Mouse (Mus musculus): ENCODE measurements around the gene Shc3. TPM values are rescaled to one million over a fixed set of nuclear protein-coding genes. Genes with fewer than 3 reads are reported as not detected.

The Shc3 gene
- polyA plus RNA-seq, 1 experiment from 2014 or later = not detected

- H3K27ac ChIP-seq (ENCODE audit: low read length) = no peak overlapping the region
- H3K27me3 ChIP-seq (ENCODE audit: control insufficient read depth, insufficient read depth, low read depth, low read length) = no peaks in the 10 kb centered on the region
- no peaks in the 10 kb centered on the region for H3K9me3 ChIP-seq (ENCODE audit: control insufficient read depth, low read length)
- H3K4me1 ChIP-seq (replicated peaks; ENCODE audit: control insufficient read depth, insufficient read depth, low read length) = no peaks in the 10 kb centered on the region
- no peak overlapping the region for H3K9ac ChIP-seq (ENCODE audit: low read length)
- H3K4me3 ChIP-seq (ENCODE audit: low read length) = no peak overlapping the region
- ATAC-seq (ENCODE audit: low read depth) = no peak
- no peaks in the 10 kb centered on the region for H3K36me3 ChIP-seq (ENCODE audit: control insufficient read depth, insufficient read depth, low read length)
- no peak overlapping the region for H3K4me2 ChIP-seq (ENCODE audit: low read depth, low read length)
- 80% methylated on average over 9 of the region's 9 CpGs for WGBS
These were observed 60.4 kb downstream of the Shc3 start for GRCm38 (mm10) chr13:51508836-51509235.

- Histone ChIP-seq H3K4me3 (ENCODE audit: low read length) (no peak overlapping the region), H3K36me3 (ENCODE audit: control insufficient read depth, insufficient read depth, low read length) (no peaks in the 10 kb centered on the region), H3K27ac (ENCODE audit: low read length) (no peak overlapping the region), H3K9me3 (ENCODE audit: control insufficient read depth, low read length) (no peaks in the 10 kb centered on the region), H3K4me2 (ENCODE audit: low read depth, low read length) (no peak overlapping the region), H3K9ac (ENCODE audit: low read length) (no peak overlapping the region), H3K4me1 (replicated peaks; ENCODE audit: control insufficient read depth, insufficient read depth, low read length) (no peaks in the 10 kb centered on the region), H3K27me3 (ENCODE audit: control insufficient read depth, insufficient read depth, low read depth, low read length) (no peaks in the 10 kb centered on the region)
- 68% methylated on average over 5 of the region's 5 CpGs for WGBS
- no peak for ATAC-seq (ENCODE audit: low read depth)
These were observed 63.5 kb downstream of the Shc3 start for GRCm38 (mm10) chr13:51505711-51506110.

GRCm38 (mm10) chr13:51499769-51500168 lies 69.5 kb downstream of the Shc3 start:
- H3K9me3 ChIP-seq (ENCODE audit: control insufficient read depth, low read length) = no peaks in the 10 kb centered on the region
- no peak overlapping the region for H3K9ac ChIP-seq (ENCODE audit: low read length)
- no peak overlapping the region for H3K4me3 ChIP-seq (ENCODE audit: low read length)
- 73% methylated on average over 1 of the region's 1 CpGs for WGBS
- no peaks in the 10 kb centered on the region for H3K36me3 ChIP-seq (ENCODE audit: control insufficient read depth, insufficient read depth, low read length)
- no peak overlapping the region for H3K4me2 ChIP-seq (ENCODE audit: low read depth, low read length)
- H3K4me1 ChIP-seq (replicated peaks; ENCODE audit: control insufficient read depth, insufficient read depth, low read length) = no peaks in the 10 kb centered on the region
- no peak overlapping the region for H3K27ac ChIP-seq (ENCODE audit: low read length)
- no peaks in the 10 kb centered on the region for H3K27me3 ChIP-seq (ENCODE audit: control insufficient read depth, insufficient read depth, low read depth, low read length)
- ATAC-seq (ENCODE audit: low read depth) = no peak

DNA sequence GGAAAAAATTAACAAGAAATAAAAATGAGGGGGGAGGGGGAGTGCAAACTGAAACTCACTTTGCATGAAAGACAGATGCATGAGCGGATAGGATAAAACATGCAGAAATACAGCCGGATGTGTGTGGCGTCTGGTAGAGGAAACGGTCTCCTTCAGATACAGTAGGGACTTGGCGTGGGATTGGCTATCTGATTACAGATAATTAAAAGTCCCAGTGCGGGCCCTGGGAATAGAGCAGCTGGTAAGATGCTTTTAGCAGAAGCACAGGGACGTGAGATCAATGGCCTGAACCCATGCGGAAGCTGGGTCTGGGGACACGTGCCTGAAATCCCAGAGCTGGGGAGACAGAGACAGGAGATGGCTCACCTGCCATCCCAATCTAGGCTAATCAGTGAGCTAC lies 75.5 kb downstream of the Shc3 start:
- ATAC-seq (ENCODE audit: low read depth) = no peak
- Histone ChIP-seq H3K27ac (ENCODE audit: low read length) (no peak overlapping the region), H3K4me3 (ENCODE audit: low read length) (no peak overlapping the region), H3K9me3 (ENCODE audit: control insufficient read depth, low read length) (no peaks in the 10 kb centered on the region), H3K27me3 (ENCODE audit: control insufficient read depth, insufficient read depth, low read depth, low read length) (no peaks in the 10 kb centered on the region), H3K4me1 (replicated peaks; ENCODE audit: control insufficient read depth, insufficient read depth, low read length) (no peaks in the 10 kb centered on the region), H3K4me2 (ENCODE audit: low read depth, low read length) (no peak overlapping the region), H3K36me3 (ENCODE audit: control insufficient read depth, insufficient read depth, low read length) (no peaks in the 10 kb centered on the region), H3K9ac (ENCODE audit: low read length) (no peak overlapping the region)
- WGBS = 75% methylated on average over 9 of the region's 9 CpGs

DNA sequence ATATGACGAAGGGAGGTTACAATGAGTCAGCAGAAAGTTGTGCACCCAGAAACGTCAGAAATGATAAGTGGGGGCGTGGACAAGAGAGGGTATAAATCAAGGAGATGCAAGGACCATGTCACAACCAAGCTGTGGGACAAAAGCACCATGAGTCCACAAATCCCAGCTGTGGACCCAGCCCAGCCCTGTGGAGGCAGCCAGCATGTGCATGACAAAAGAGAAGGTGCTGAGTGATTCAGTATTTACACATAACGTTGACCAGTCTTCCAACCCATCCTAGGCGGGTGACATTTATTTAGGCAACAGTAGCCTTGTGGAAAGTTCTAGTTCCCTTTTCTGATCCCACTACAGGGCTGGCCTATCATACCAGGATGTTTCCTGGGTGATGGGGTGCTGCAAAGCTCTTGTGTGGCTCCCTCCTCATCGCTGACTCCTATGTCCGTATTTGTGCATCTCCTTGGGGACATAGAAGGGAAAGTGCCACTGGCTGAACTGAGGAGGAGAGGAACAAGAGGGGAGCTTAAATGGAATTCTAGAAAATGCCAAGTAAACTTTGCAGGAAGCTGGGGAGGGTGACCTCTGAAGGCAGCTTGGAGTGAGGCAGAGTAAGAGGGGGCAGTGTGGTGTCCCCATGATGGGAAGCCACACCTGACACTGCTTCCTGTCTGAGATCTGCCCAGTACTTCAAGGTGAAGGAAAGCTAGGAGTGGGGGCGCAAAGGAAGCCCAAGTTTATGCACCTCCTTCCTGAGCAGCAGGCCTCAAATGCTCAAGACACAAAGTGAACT lies 77.4 kb downstream of the Shc3 start:
- WGBS = 53% methylated on average over 8 of the region's 8 CpGs
- ATAC-seq (ENCODE audit: low read depth) = no peak
- H3K27ac ChIP-seq (ENCODE audit: low read length) = no peak overlapping the region
- H3K4me1 ChIP-seq (replicated peaks; ENCODE audit: control insufficient read depth, insufficient read depth, low read length) = no peaks in the 10 kb centered on the region
- no peak overlapping the region for H3K9ac ChIP-seq (ENCODE audit: low read length)
- no peaks in the 10 kb centered on the region for H3K36me3 ChIP-seq (ENCODE audit: control insufficient read depth, insufficient read depth, low read length)
- no peak overlapping the region for H3K4me3 ChIP-seq (ENCODE audit: low read length)
- no peak overlapping the region for H3K4me2 ChIP-seq (ENCODE audit: low read depth, low read length)
- no peaks in the 10 kb centered on the region for H3K9me3 ChIP-seq (ENCODE audit: control insufficient read depth, low read length)
- H3K27me3 ChIP-seq (ENCODE audit: control insufficient read depth, insufficient read depth, low read depth, low read length) = no peaks in the 10 kb centered on the region

GRCm38 (mm10) chr13:51490195-51490594 lies 79.0 kb downstream of the Shc3 start:
- H3K9ac ChIP-seq (ENCODE audit: low read length) = no peak overlapping the region
- H3K4me1 ChIP-seq (replicated peaks; ENCODE audit: control insufficient read depth, insufficient read depth, low read length) = no peaks in the 10 kb centered on the region
- H3K9me3 ChIP-seq (ENCODE audit: control insufficient read depth, low read length) = no peaks in the 10 kb centered on the region
- no peak overlapping the region for H3K4me2 ChIP-seq (ENCODE audit: low read depth, low read length)
- no peak for ATAC-seq (ENCODE audit: low read depth)
- no peaks in the 10 kb centered on the region for H3K36me3 ChIP-seq (ENCODE audit: control insufficient read depth, insufficient read depth, low read length)
- H3K27me3 ChIP-seq (ENCODE audit: control insufficient read depth, insufficient read depth, low read depth, low read length) = no peaks in the 10 kb centered on the region
- H3K4me3 ChIP-seq (ENCODE audit: low read length) = no peak overlapping the region
- H3K27ac ChIP-seq (ENCODE audit: low read length) = no peak overlapping the region
- WGBS = 90% methylated on average over 6 of the region's 6 CpGs

GRCm38 (mm10) chr13:51488945-51489344 lies 80.3 kb downstream of the Shc3 start:
- no peaks in the 10 kb centered on the region for H3K27me3 ChIP-seq (ENCODE audit: control insufficient read depth, insufficient read depth, low read depth, low read length)
- no peaks in the 10 kb centered on the region for H3K36me3 ChIP-seq (ENCODE audit: control insufficient read depth, insufficient read depth, low read length)
- 59% methylated on average over 3 of the region's 3 CpGs for WGBS
- no peak overlapping the region for H3K4me2 ChIP-seq (ENCODE audit: low read depth, low read length)
- no peak for ATAC-seq (ENCODE audit: low read depth)
- no peaks in the 10 kb centered on the region for H3K9me3 ChIP-seq (ENCODE audit: control insufficient read depth, low read length)
- no peak overlapping the region for H3K27ac ChIP-seq (ENCODE audit: low read length)
- H3K4me3 ChIP-seq (ENCODE audit: low read length) = no peak overlapping the region
- H3K9ac ChIP-seq (ENCODE audit: low read length) = no peak overlapping the region
- H3K4me1 ChIP-seq (replicated peaks; ENCODE audit: control insufficient read depth, insufficient read depth, low read length) = no peaks in the 10 kb centered on the region

- H3K4me2 ChIP-seq (ENCODE audit: low read depth, low read length) = no peak overlapping the region
- WGBS = 76% methylated on average over 9 of the region's 9 CpGs
- no peaks in the 10 kb centered on the region for H3K4me1 ChIP-seq (replicated peaks; ENCODE audit: control insufficient read depth, insufficient read depth, low read length)
- no peak overlapping the region for H3K27ac ChIP-seq (ENCODE audit: low read length)
- no peak for ATAC-seq (ENCODE audit: low read depth)
- H3K27me3 ChIP-seq (ENCODE audit: control insufficient read depth, insufficient read depth, low read depth, low read length) = no peaks in the 10 kb centered on the region
- no peaks in the 10 kb centered on the region for H3K9me3 ChIP-seq (ENCODE audit: control insufficient read depth, low read length)
- H3K9ac ChIP-seq (ENCODE audit: low read length) = no peak overlapping the region
- H3K36me3 ChIP-seq (ENCODE audit: control insufficient read depth, insufficient read depth, low read length) = no peaks in the 10 kb centered on the region
- no peak overlapping the region for H3K4me3 ChIP-seq (ENCODE audit: low read length)
These were observed 83.9 kb downstream of the Shc3 start for GRCm38 (mm10) chr13:51485291-51485690.

DNA sequence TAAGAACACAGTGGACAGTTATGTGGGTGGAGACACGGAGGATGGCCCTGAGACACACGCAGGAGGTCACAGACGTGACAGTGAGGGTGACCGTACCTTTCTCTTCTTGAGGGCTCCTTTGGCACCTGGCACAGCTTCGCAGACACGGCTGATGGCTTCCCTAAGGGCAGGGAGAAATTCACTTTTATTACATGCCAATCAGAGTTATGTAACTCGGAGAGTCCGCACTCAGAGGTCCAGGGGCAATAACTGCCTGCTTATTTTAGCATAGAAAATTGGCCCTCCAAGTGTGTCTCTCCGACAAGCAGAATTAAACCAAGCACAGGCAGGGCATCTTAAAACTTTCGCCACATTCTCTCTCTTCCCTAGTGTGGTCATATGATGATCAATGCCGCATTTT lies 86.4 kb downstream of the Shc3 start:
- WGBS = 86% methylated on average over 11 of the region's 11 CpGs
- Histone ChIP-seq H3K4me1 (replicated peaks; ENCODE audit: control insufficient read depth, insufficient read depth, low read length) (no peaks in the 10 kb centered on the region), H3K27me3 (ENCODE audit: control insufficient read depth, insufficient read depth, low read depth, low read length) (no peaks in the 10 kb centered on the region), H3K9ac (ENCODE audit: low read length) (no peak overlapping the region), H3K9me3 (ENCODE audit: control insufficient read depth, low read length) (no peaks in the 10 kb centered on the region), H3K36me3 (ENCODE audit: control insufficient read depth, insufficient read depth, low read length) (no peaks in the 10 kb centered on the region), H3K4me2 (ENCODE audit: low read depth, low read length) (no peak overlapping the region), H3K4me3 (ENCODE audit: low read length) (no peak overlapping the region), H3K27ac (ENCODE audit: low read length) (no peak overlapping the region)
- no peak for ATAC-seq (ENCODE audit: low read depth)
